Mouse (Mus musculus) intestine, postnatal 0 days (tissue): ENCODE results near the gene Kcnh1. TPM values are rescaled to one million over a fixed set of nuclear protein-coding genes. Genes with fewer than 3 reads are reported as not detected.

Experiments used
- ATAC-seq: fragments of 200-750 bp; cut with Nextera tagmentation; 2 replicates; pipeline ENCODE4 v1.8.0; 2017; ENCODE audit warnings: mild to moderate bottlenecking, moderate TSS enrichment, moderate library complexity
- H3K27ac ChIP-seq: fragments of 300-500 bp; sonication (generic); 2 replicates; pipeline ENCODE4 v1.5.1; 2014; ENCODE audit warnings: mild to moderate bottlenecking, low read depth, low read length, moderate library complexity
- H3K27me3 ChIP-seq: fragments of 300-500 bp; sonication (generic); replicated peaks from 2 replicates; pipeline ENCODE4 v1.6.1; 2014; ENCODE audit warnings: low read length, mixed read lengths; ENCODE audit not compliant: control insufficient read depth, insufficient read depth
- H3K36me3 ChIP-seq: fragments of 300-500 bp; sonication (generic); 2 replicates; pipeline ENCODE4 v1.6.1; 2014; ENCODE audit warnings: mild to moderate bottlenecking, moderate library complexity; ENCODE audit not compliant: control insufficient read depth, insufficient read depth
- H3K4me1 ChIP-seq: fragments of 300-500 bp; sonication (generic); replicated peaks from 2 replicates; pipeline ENCODE4 v1.6.1; 2014; ENCODE audit warnings: antibody characterized with exemption, low read length, mixed read lengths; ENCODE audit not compliant: control insufficient read depth, insufficient read depth
- H3K4me2 ChIP-seq: fragments of 300-500 bp; sonication (generic); replicated peaks from 2 replicates; pipeline ENCODE4 v1.6.1; 2014; ENCODE audit warnings: low read depth, mild to moderate bottlenecking, moderate library complexity
- H3K4me3 ChIP-seq: fragments of 300-500 bp; sonication (generic); 2 replicates; pipeline ENCODE4 v1.5.1; 2014; ENCODE audit warnings: low read depth, low read length
- H3K9ac ChIP-seq: fragments of 300-500 bp; sonication (generic); 2 replicates; pipeline ENCODE4 v1.6.1; 2014; ENCODE audit warnings: mild to moderate bottlenecking, low read depth, low read length
- H3K9me3 ChIP-seq: fragments of 300-500 bp; sonication (generic); 2 replicates; pipeline ENCODE4 v1.6.1; 2016; ENCODE audit warnings: mixed run types; ENCODE audit not compliant: control insufficient read depth
- CTCF ChIP-seq: sonication (generic); IDR thresholded peaks from 2 replicates; pipeline ENCODE4 v1.5.1; 2016; ENCODE audit warnings: low read depth, mild to moderate bottlenecking, control low read depth, antibody characterized with exemption, moderate library complexity
- WGBS: fragments of 180-500 bp; shearing (Covaris S2); extraction: QIAGEN DNeasy Blood & Tissue Kit; methylation state at CpG from one replicate; pipeline ENCODE4 v1.1.7; 2014; 5-methylcytosine and 5-hydroxymethylcytosine counted together
- polyA plus RNA-seq: library from polyadenylated mRNA; unstranded; fragments of >200 nt; fragmentation: Nextera tagmentation; extraction: Ambion mirVana; gene quantifications from 2 replicates; pipeline ENCODE4 v1.2.1, GENCODE M21; 2015

The Kcnh1 gene
- polyA plus RNA-seq, 1 experiment from 2014 or later: 0.69 TPM

GRCm38 (mm10) chr1:192259146-192259545, 68.6 kb downstream of the Kcnh1 start:
- WGBS: 90% methylated on average over 5 of the region's 5 CpGs
- no peaks in the 10 kb centered on the region for H3K27me3 ChIP-seq
- H3K4me2 ChIP-seq: no peak overlapping the region
- no peak overlapping the region for H3K9ac ChIP-seq
- H3K4me1 ChIP-seq: no peaks in the 10 kb centered on the region
- ATAC-seq: no peak
- no peak overlapping the region for H3K27ac ChIP-seq
- TF ChIP-seq CTCF: no peak
- no peaks in the 10 kb centered on the region for H3K9me3 ChIP-seq
- no peaks in the 10 kb centered on the region for H3K36me3 ChIP-seq
- H3K4me3 ChIP-seq: no peak overlapping the region

- Histone ChIP-seq H3K36me3 (no peaks in the 10 kb centered on the region), H3K9me3 (no peaks in the 10 kb centered on the region), H3K4me1 (no peaks in the 10 kb centered on the region), H3K4me3 (no peak overlapping the region), H3K9ac (no peak overlapping the region), H3K27me3 (no peaks in the 10 kb centered on the region), H3K27ac (no peak overlapping the region), H3K4me2 (no peak overlapping the region)
- 73% methylated on average over 7 of the region's 7 CpGs for WGBS
- ATAC-seq: no peak
- no peak for TF ChIP-seq CTCF
Measured at GRCm38 (mm10) chr1:192259616-192260015, 69.0 kb downstream of the Kcnh1 start.

GRCm38 (mm10) chr1:192265704-192266103, 75.1 kb downstream of the Kcnh1 start:
- 0 out of 2 replicates have a peak, but pooled peaks cover 3% of the 10 kb centered on the region for H3K4me1 ChIP-seq
- no peak for TF ChIP-seq CTCF
- H3K36me3 ChIP-seq: no peaks in the 10 kb centered on the region
- no peak for ATAC-seq
- no peaks in the 10 kb centered on the region for H3K27me3 ChIP-seq
- no peak overlapping the region for H3K27ac ChIP-seq
- H3K9ac ChIP-seq: no peak overlapping the region
- no peak overlapping the region for H3K4me2 ChIP-seq
- 85% methylated on average over 1 of the region's 1 CpGs for WGBS
- H3K4me3 ChIP-seq: no peak overlapping the region
- no peaks in the 10 kb centered on the region for H3K9me3 ChIP-seq

GRCm38 (mm10) chr1:192266956-192267355, 76.4 kb downstream of the Kcnh1 start:
- Histone ChIP-seq H3K4me2 (no peak overlapping the region), H3K27me3 (no peaks in the 10 kb centered on the region), H3K4me3 (no peak overlapping the region), H3K27ac (no peak overlapping the region), H3K36me3 (no peaks in the 10 kb centered on the region), H3K9ac (no peak overlapping the region), H3K4me1 (0 out of 2 replicates have a peak, but pooled peaks cover 3% of the 10 kb centered on the region), H3K9me3 (no peaks in the 10 kb centered on the region)
- no peak for TF ChIP-seq CTCF
- WGBS: 92% methylated on average over 6 of the region's 6 CpGs
- no peak for ATAC-seq

- H3K36me3 ChIP-seq: no peaks in the 10 kb centered on the region
- H3K27ac ChIP-seq: no peak overlapping the region
- H3K27me3 ChIP-seq: no peaks in the 10 kb centered on the region
- no peak overlapping the region for H3K4me3 ChIP-seq
- WGBS: 71% methylated on average over 5 of the region's 5 CpGs
- H3K4me2 ChIP-seq: no peak overlapping the region
- 0 out of 2 replicates have a peak, but pooled peaks cover 3% of the 10 kb centered on the region for H3K4me1 ChIP-seq
- H3K9me3 ChIP-seq: no peaks in the 10 kb centered on the region
- no peak for TF ChIP-seq CTCF
- no peak overlapping the region for H3K9ac ChIP-seq
- ATAC-seq: no peak
Measured at GRCm38 (mm10) chr1:192268878-192269277, 78.3 kb downstream of the Kcnh1 start.

- no peaks in the 10 kb centered on the region for H3K9me3 ChIP-seq
- WGBS: 43% methylated on average over 9 of the region's 9 CpGs
- no peak overlapping the region for H3K27ac ChIP-seq
- no peak overlapping the region for H3K4me3 ChIP-seq
- ATAC-seq: no peak
- H3K36me3 ChIP-seq: no peaks in the 10 kb centered on the region
- 0 out of 2 replicates have a peak, but pooled peaks cover 3% of the 10 kb centered on the region for H3K4me1 ChIP-seq
- no peak for TF ChIP-seq CTCF
- H3K9ac ChIP-seq: no peak overlapping the region
- no peaks in the 10 kb centered on the region for H3K27me3 ChIP-seq
- 0 out of 2 replicates have a peak overlapping the region, but pooled peaks have one; percentile 32 for H3K4me2 ChIP-seq
Measured at GRCm38 (mm10) chr1:192269911-192270310, 79.3 kb downstream of the Kcnh1 start.
